Mouse (Mus musculus): Measurements from ENCODE around the gene Ccnd3. TPM values are rescaled to one million over a fixed set of nuclear protein-coding genes. Genes with fewer than 3 reads are reported as not detected.

Ccnd3 gene
- total and polyA plus RNA-seq, 2 experiments, result 16.8 to 39.1 TPM

DNA sequence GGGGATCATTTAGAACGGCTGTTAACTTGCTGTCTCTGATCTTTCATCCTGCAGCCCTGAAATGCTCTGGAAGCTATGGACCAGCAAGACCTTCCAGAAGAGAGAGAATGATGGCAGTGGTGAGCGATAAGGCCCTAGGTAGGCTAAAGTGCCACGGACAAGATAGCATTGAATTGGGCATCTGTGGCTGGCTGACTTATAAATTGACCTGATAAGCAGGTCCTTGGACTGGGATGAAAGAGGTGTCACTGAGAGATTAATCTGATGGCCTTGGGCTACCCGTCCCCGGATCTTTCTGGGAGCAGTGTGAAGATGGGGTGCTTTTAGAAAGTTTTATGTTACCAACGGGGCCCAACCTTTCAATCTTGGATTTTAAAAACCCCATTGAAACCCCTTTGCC, 73.8 kb downstream of the Ccnd3 start:
- Histone ChIP-seq H3K4me3 (ENCODE audit: insufficient read depth, low read depth, low read length) (no peak overlapping the region), H3K9ac (ENCODE audit: low read depth, low read length) (no peak overlapping the region), H3K27me3 (ENCODE audit: control insufficient read depth, insufficient read depth, low read length) (no peaks in the 10 kb centered on the region), H3K4me1 (ENCODE audit: control insufficient read depth, insufficient read depth, low read length) (no peaks in the 10 kb centered on the region), H3K27ac (replicated peaks; ENCODE audit: insufficient read depth, low read depth, low read length) (no peak overlapping the region), H3K79me2 (ENCODE audit: control insufficient read depth, insufficient read depth, low read length) (no peaks in the 10 kb centered on the region), H3K36me3 (ENCODE audit: control insufficient read depth, insufficient read depth, low read length) (no peaks in the 10 kb centered on the region; the same call in 1 of the 2 replicates)
- TF ChIP-seq CTCF (IDR thresholded peaks at IDR 0.05; ENCODE audit: low read depth, low read length) (no peak), POLR2A (IDR thresholded peaks at IDR 0.05; ENCODE audit: extremely low read depth, insufficient read depth, low read length) (no peak)
- WGBS, result 94% methylated on average over 6 of the region's 6 CpGs
- DNase-seq (ENCODE audit: extremely low read depth, low read depth, low spot score), result no peak

DNA sequence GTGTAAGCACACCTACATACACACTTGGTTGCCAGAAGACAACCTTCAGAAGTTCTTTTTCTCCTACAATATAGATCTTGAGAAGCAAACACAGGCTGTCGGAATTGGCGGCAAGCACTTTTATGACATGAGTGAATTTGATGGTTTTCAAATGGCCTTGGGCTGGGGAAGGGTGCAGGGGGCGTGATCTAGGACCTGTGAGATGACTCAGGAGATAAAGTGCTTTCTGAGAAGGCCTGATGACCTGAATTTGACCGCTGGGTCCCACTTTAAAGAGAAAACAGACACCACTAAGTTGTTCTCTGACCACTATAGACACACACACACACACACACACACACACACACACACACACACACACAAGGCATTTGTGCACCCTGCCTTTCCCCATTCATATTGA, 76.1 kb downstream of the Ccnd3 start:
- WGBS, result 95% methylated on average over 4 of the region's 4 CpGs
- Histone ChIP-seq H3K27ac (replicated peaks; ENCODE audit: insufficient read depth, low read depth, low read length) (no peak overlapping the region), H3K27me3 (ENCODE audit: control insufficient read depth, insufficient read depth, low read length) (no peaks in the 10 kb centered on the region), H3K4me3 (ENCODE audit: insufficient read depth, low read depth, low read length) (no peak overlapping the region), H3K9ac (ENCODE audit: low read depth, low read length) (no peak overlapping the region), H3K79me2 (ENCODE audit: control insufficient read depth, insufficient read depth, low read length) (no peaks in the 10 kb centered on the region), H3K36me3 (ENCODE audit: control insufficient read depth, insufficient read depth, low read length) (no peaks in the 10 kb centered on the region; the same call in 1 of the 2 replicates), H3K4me1 (ENCODE audit: control insufficient read depth, insufficient read depth, low read length) (no peaks in the 10 kb centered on the region)
- no peak for DNase-seq (ENCODE audit: extremely low read depth, low read depth, low spot score)
- TF ChIP-seq POLR2A (IDR thresholded peaks at IDR 0.05; ENCODE audit: extremely low read depth, insufficient read depth, low read length), result no peak

DNA sequence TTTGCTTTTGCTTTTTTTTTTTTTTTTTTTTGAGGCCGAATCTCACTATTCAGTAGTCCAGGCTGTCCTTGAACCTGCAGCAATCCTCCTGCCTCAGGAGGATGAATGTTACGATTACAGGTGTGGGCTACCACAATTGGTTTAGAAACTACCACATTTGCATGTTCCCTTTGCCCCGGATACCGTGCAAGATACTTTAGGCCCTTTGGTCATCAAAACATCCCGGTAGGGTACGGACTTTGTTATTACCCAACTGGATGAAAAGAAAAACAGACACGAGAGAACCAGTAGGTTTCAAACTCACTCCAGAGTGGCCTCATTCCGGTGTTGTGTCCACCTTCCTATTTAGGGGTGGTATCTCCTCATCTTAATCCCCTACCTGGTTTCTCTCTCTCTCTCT, 83.7 kb downstream of the Ccnd3 start:
- no peaks in the 10 kb centered on the region for H3K79me2 ChIP-seq (ENCODE audit: control insufficient read depth, insufficient read depth, low read length)
- peaks cover 7% of the 10 kb centered on the region for H3K4me1 ChIP-seq (ENCODE audit: control insufficient read depth, insufficient read depth, low read length)
- no peak overlapping the region for H3K4me3 ChIP-seq (ENCODE audit: insufficient read depth, low read depth, low read length)
- H3K27ac ChIP-seq (replicated peaks; ENCODE audit: insufficient read depth, low read depth, low read length), result peak overlapping the region; percentile 37; the same call in 1 of the 2 replicates
- DNase-seq (ENCODE audit: extremely low read depth, low read depth, low spot score), result peak; percentile 63
- H3K36me3 ChIP-seq (ENCODE audit: control insufficient read depth, insufficient read depth, low read length), result no peaks in the 10 kb centered on the region
- no peak overlapping the region for H3K9ac ChIP-seq (ENCODE audit: low read depth, low read length)
- 32% methylated on average over 8 of the region's 8 CpGs for WGBS
- TF ChIP-seq CTCF (IDR thresholded peaks at IDR 0.05; ENCODE audit: low read depth, low read length), result no peak
- TF ChIP-seq POLR2A (IDR thresholded peaks at IDR 0.05; ENCODE audit: extremely low read depth, insufficient read depth, low read length), result no peak
- H3K27me3 ChIP-seq (ENCODE audit: control insufficient read depth, insufficient read depth, low read length), result no peaks in the 10 kb centered on the region

DNA sequence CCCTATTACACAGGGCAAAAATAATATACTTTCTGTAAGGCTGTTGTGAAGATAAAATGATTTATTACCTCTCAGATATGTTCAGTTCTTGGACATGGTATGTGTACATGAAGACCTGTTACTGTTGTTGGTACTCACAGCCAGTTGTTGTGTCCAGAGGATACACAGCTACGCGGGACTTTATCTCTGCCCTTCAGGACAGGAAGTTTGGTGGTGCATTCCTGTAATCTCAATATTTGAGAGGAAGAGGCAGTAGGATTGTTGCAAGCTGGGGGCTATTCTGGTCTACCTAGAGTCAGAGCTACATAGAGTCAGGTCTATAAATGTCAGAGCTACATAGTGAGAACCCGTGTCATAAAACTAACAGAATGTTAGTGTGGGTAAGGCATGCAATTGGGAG, 86.2 kb downstream of the Ccnd3 start:
- H3K4me3 ChIP-seq (ENCODE audit: insufficient read depth, low read depth, low read length), result no peak overlapping the region
- WGBS, result 74% methylated on average over 3 of the region's 3 CpGs
- H3K9ac ChIP-seq (ENCODE audit: low read depth, low read length), result no peak overlapping the region
- H3K36me3 ChIP-seq (ENCODE audit: control insufficient read depth, insufficient read depth, low read length), result no peaks in the 10 kb centered on the region
- no peak overlapping the region for H3K27ac ChIP-seq (replicated peaks; ENCODE audit: insufficient read depth, low read depth, low read length)
- peaks cover 5% of the 10 kb centered on the region; the same call in 1 of the 2 replicates for H3K79me2 ChIP-seq (ENCODE audit: control insufficient read depth, insufficient read depth, low read length)
- H3K27me3 ChIP-seq (ENCODE audit: control insufficient read depth, insufficient read depth, low read length), result no peaks in the 10 kb centered on the region
- DNase-seq (ENCODE audit: extremely low read depth, low read depth, low spot score), result no peak
- H3K4me1 ChIP-seq (ENCODE audit: control insufficient read depth, insufficient read depth, low read length), result peaks cover 10% of the 10 kb centered on the region
- TF ChIP-seq CTCF (IDR thresholded peaks at IDR 0.05; ENCODE audit: low read depth, low read length) (no peak), POLR2A (IDR thresholded peaks at IDR 0.05; ENCODE audit: extremely low read depth, insufficient read depth, low read length) (no peak)

DNA sequence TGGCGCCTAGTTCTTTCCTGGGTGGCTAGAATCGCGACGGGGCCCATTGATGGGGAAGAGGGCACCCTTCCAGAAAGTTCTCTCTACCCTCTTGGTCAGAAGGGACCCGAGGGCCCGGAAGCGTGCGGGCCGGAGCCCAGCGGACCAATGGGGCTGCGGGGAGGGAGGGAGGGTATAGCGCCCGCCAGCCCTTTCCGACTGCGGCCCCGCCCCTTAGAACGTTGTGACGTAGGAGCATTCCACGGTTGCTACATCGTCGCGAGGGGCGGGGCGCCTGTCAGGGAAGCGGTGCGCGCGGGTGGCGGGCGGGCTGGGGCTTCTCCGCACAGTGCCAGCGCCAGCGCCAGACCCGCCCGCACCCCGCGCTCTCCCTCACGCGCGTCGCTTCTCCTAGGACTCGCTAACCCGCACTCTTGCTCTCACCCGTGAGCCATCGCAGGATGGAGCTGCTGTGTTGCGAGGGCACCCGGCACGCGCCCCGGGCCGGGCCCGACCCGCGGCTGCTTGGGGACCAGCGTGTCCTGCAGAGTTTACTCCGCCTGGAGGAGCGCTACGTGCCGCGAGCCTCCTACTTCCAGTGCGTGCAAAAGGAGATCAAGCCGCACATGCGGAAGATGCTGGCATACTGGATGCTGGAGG, 88.5 kb downstream of the Ccnd3 start:
- Histone ChIP-seq H3K36me3 (ENCODE audit: control insufficient read depth, insufficient read depth, low read length) (no peaks in the 10 kb centered on the region), H3K4me3 (ENCODE audit: insufficient read depth, low read depth, low read length) (peak overlapping the region; percentile 95), H3K27me3 (ENCODE audit: control insufficient read depth, insufficient read depth, low read length) (no peaks in the 10 kb centered on the region), H3K9ac (ENCODE audit: low read depth, low read length) (peak overlapping the region; percentile 92), H3K27ac (replicated peaks; ENCODE audit: insufficient read depth, low read depth, low read length) (peak overlapping the region; percentile 72), H3K4me1 (ENCODE audit: control insufficient read depth, insufficient read depth, low read length) (peaks cover 11% of the 10 kb centered on the region), H3K79me2 (ENCODE audit: control insufficient read depth, insufficient read depth, low read length) (peaks cover 5% of the 10 kb centered on the region; the same call in 1 of the 2 replicates)
- under 1% methylated on average over 63 of the region's 63 CpGs for WGBS
- DNase-seq (ENCODE audit: extremely low read depth, low read depth, low spot score), result peak; percentile 72
- TF ChIP-seq CTCF (IDR thresholded peaks at IDR 0.05; ENCODE audit: low read depth, low read length) (no peak), POLR2A (IDR thresholded peaks at IDR 0.05; ENCODE audit: extremely low read depth, insufficient read depth, low read length) (peak; percentile 37; the same call in 1 of the 2 replicates)

DNA sequence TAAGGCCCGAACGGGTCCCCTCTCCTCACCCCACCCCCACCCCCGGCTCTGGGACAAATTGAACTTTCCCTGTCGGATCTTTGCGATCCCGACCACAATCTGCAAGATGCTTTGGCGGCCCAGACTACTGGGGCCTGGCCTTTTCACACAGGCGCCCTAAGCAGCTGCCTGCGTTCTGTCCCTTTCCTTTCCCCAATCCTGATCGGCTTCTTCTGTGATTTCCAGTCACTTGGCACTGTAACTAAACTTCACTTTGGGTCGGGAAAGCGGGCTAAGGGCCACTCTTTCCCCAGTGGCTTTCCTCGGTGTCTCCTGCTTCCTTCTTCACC, 89.0 kb downstream of the Ccnd3 start:
- Histone ChIP-seq H3K79me2 (ENCODE audit: control insufficient read depth, insufficient read depth, low read length) (peaks cover 5% of the 10 kb centered on the region; the same call in 1 of the 2 replicates), H3K27ac (replicated peaks; ENCODE audit: insufficient read depth, low read depth, low read length) (peak overlapping the region; percentile 72), H3K36me3 (ENCODE audit: control insufficient read depth, insufficient read depth, low read length) (no peaks in the 10 kb centered on the region), H3K4me1 (ENCODE audit: control insufficient read depth, insufficient read depth, low read length) (peaks cover 9% of the 10 kb centered on the region), H3K9ac (ENCODE audit: low read depth, low read length) (peak overlapping the region; percentile 92), H3K27me3 (ENCODE audit: control insufficient read depth, insufficient read depth, low read length) (no peaks in the 10 kb centered on the region), H3K4me3 (ENCODE audit: insufficient read depth, low read depth, low read length) (peak overlapping the region; percentile 95)
- under 1% methylated on average over 13 of the region's 13 CpGs for WGBS
- peak; percentile 36 for DNase-seq (ENCODE audit: extremely low read depth, low read depth, low spot score)
- no peak for TF ChIP-seq POLR2A (IDR thresholded peaks at IDR 0.05; ENCODE audit: extremely low read depth, insufficient read depth, low read length)
- TF ChIP-seq CTCF (IDR thresholded peaks at IDR 0.05; ENCODE audit: low read depth, low read length), result no peak
